In the genomic region with DNA sequence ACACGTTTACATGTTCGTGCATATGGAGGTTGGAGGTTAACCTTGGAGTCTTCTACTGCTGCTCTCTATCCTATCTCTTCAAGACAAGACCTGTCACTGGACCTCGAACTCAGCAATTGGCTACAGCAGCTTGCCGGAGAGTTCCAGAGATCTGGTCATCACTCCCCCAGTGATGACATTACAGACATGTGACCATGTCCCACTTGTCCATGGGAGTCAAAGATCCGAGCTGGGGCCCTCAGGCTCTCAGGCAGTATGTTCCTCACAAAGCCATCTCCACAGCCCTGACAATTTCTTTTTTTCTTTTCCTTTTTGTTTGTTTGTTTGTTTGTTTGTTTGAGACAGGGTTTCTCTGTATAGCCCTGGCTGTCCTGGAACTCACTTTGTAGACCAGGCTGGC, we compare ENCODE assay signal across 16 mouse cellular contexts.
"Had no signal": no experiment of that assay in that cellular context is flagged by ENCODE, and none has a peak within 500 bp of the region (broad histone marks: within the 10 kb centered on the region; RNA-seq: fewer than 3 reads in every experiment).

No protein-coding gene starts in this region.

- H3K4me1 ChIP-seq: neural tube, embryonic 13.5 days; neural tube, embryonic 15.5 days; stomach, embryonic 15.5 days had no signal

- H3K4me3 ChIP-seq: neural tube, embryonic 13.5 days; neural tube, embryonic 15.5 days; stomach, embryonic 15.5 days had no signal

- H3K36me3 ChIP-seq: neural tube, embryonic 13.5 days; neural tube, embryonic 15.5 days; stomach, embryonic 15.5 days had no signal

- H3K27ac ChIP-seq: neural tube, embryonic 13.5 days; neural tube, embryonic 15.5 days; stomach, embryonic 15.5 days; stomach, postnatal 0 days had no signal

- H3K27me3 ChIP-seq: neural tube, embryonic 13.5 days; neural tube, embryonic 15.5 days; stomach, embryonic 15.5 days had no signal

- H3K9me3 ChIP-seq: neural tube, embryonic 13.5 days; neural tube, embryonic 15.5 days; stomach, embryonic 15.5 days had no signal

- H3K4me2 ChIP-seq: neural tube, embryonic 13.5 days; neural tube, embryonic 15.5 days; stomach, embryonic 15.5 days had no signal

- DNase-seq: retina, postnatal 1 day; right cerebral cortex, adult 18-20 months; right cerebral cortex, postnatal 14 days; right cerebral cortex, postnatal 25 days; right cerebral cortex, postnatal 4 days; spleen, adult 18-20 months; thymus, adult 18-20 months; thymus, adult 2 months; thymus, postnatal 14 days; thymus, postnatal 25 days; thymus, postnatal 36 days; thymus, postnatal 4 days had no signal

- H3K9ac ChIP-seq: neural tube, embryonic 13.5 days; neural tube, embryonic 15.5 days; stomach, embryonic 15.5 days had no signal
